Mouse (Mus musculus) heart, adult 18-20 months (tissue): ENCODE results near the gene 4930556J24Rik. TPM values are rescaled to one million over a fixed set of nuclear protein-coding genes. Genes with fewer than 3 reads are reported as not detected.
"Not testable (repeated sequence)": the region's sequence is repeated elsewhere in the genome, so short reads cannot be mapped to it uniquely, and the experiment has no call there.

ENCODE experiments used
- DNase-seq, 2 experiments: peaks; one replicate each; pipeline ENCODE4 v3.0.0; 2021 to 2022; ENCODE audit warnings: mixed read lengths in 1 of 2
- long read RNA-seq, 2 experiments: library from polyadenylated mRNA; stranded (forward); transcript quantifications; one replicate each; pipeline ENCODE4 v2.0.0; 2021
- total RNA-seq, 2 experiments: library from RNA; stranded (reverse); gene quantifications; 2 replicates each; pipeline ENCODE4 v1.2.3; 2021

4930556J24Rik gene
- total RNA-seq: not detected
- long read RNA-seq, experiment 1, partial matches to known transcripts: 0 of 2 reads
- long read RNA-seq, experiment 1, other reads (novel, unspliced or antisense): 2 of 2 reads
- long read RNA-seq, experiment 2, partial matches to known transcripts: 0 of 1 reads
- long read RNA-seq, experiment 2, other reads (novel, unspliced or antisense): 1 of 1 reads

GRCm38 (mm10) chr11:3976678-3977077, at the start of gene 4930556J24Rik:
Gene 4930556J24Rik (minus strand): TSS chr11:3976778.
- no peak for DNase-seq

DNA sequence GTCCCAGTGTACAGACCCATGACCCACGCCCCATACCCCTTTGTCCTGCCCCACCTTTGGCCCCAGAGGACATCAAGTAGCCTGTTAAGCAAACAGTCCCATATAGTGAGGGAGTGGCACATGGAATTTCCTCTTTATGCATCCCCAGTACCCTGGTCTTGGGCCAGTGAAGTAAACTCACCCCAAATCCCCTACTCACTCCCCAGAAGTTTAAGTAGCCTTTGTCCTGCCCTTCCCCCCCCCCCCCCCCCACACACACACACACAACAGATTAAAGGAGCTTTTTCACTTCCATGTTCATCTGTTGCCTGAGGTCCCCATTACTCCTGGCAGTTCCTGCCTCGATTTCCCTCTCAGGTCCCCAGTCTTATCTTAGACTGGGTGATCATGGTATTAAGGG, 46.7 kb upstream of the 4930556J24Rik start:
- DNase-seq: no peak

DNA sequence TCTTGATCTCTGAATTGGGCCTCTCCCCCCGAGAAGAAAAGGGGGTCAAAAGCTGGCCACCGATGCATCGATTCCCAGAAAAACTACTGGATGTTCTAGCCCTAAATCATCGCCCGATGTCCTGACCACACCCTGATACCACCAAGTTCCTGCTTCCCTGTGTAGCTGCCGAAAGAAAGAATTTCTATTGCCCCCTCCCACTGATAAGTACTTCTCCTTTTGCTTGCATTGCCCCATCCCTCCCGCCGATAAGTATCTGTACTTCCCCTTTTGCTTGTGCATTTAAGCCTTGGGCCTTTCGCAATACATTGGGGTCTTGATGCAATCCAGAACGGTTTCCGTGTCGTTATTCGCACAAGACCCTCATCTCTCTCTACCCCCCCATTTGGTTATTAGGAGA, 45.5 kb upstream of the 4930556J24Rik start:
- DNase-seq: not testable (repeated sequence)

GRCm38 (mm10) chr11:4015796-4016195, 39.2 kb upstream of the 4930556J24Rik start:
- DNase-seq: not testable (repeated sequence)

DNA sequence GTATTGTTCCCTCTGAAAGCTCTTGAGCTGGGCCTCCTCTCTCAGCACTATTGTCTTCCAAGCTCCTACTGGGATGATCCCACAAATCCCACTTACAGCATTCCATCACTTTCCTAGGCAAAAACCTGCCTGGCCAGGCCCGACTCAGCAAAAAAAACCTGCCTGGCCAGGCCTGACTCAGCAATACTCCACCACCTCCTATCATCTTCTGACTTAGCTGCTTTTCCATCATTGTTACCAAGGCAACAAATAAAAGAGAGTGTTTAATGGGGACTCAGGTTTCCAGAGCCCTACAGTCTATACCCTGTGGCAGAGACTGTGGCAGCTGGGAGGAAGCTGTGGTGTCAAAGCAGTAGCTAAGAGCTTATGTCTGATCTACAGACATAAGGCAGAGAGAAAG, 36.0 kb upstream of the 4930556J24Rik start:
- DNase-seq: no peak

GRCm38 (mm10) chr11:4006462-4006861, 29.9 kb upstream of the 4930556J24Rik start:
- DNase-seq: no peak

DNA sequence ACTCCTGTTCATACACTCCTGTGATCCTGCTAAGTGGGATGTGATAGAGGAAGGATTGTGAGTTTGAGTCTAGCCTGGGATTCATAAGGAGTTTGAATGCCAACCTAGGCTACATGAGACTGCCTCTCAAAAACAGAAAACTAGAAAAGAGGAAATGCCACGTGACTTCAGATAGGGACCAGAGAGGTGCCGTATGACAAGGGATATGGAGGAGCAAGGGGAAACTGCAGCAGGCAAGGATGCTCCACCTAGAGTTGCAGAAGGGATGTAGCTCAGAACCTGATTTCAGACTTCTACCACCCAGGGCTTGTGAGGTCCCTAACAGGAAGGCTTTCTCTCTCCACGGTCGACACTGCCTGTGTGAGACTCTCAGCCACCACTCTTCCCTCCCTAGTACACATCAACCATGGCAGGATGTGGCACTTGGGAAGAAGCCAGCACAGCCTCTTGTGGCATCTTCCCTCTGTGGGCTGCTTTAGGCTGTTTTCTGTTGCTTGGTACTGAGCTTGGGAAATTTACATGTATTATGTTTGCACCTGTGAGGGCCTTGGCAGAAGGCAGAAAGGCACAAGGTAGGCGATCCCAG, 28.7 kb upstream of the 4930556J24Rik start:
- no peak for DNase-seq

DNA sequence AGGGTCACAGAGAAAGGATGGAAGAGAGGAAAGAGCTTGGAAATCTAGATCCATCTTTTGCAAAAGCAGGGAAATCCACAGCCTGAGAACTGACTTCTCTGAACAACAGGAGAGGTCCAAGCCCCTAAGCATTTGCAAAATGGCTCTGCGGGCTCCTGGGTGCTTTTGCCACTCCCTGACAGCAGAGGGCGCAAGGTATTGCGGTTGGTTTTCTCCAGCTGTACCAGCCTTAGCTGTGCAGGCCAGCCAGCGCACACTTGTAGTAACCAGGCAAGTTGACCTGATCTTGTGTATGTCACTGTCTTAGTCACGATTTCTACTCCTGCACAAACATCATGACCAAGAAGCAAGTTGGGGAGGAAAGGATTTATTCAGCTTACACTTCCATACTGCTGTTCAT, 25.0 kb upstream of the 4930556J24Rik start:
- peak; percentile 36 to 72 for DNase-seq

DNA sequence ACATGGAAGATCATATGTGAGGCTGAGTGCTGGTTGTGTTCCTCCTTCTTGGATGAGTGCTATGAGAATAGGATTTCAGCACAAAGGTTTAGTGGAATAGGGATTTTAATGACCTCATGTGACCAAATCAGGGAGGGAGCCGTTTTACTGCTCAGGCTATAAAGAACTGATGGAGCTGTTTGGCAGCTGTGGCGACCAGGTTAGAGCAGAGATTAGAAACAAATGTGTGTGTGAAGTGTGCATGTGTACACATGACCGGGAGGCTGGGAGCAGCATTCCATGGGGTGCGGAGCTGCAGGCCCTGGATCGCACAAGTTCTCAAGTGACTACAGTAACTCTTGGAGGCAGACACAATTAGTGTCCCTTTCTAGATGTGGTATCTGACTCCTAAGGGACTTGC, 23.0 kb upstream of the 4930556J24Rik start:
- DNase-seq: no peak

GRCm38 (mm10) chr11:3997978-3998720, 21.6 kb upstream of the 4930556J24Rik start:
- no peak for DNase-seq

DNA sequence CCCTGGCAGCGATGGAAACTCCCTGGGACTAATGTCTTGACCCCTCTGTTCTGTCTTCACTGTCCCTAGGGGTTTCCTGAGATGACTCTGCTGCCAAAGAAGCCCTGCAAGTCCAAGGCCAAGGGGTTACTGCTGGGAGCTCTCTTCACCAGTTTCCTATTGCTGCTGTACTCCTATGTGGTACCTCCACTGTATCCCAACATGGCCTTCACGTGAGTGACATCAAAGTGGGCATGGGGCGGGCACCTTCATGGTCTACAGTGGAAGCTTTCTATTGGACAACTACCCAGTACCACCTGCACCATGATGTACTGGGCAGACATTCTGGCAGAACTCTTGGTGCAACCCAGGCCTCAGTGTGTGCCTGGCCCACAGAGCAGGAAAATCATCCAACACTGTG, 20.3 kb upstream of the 4930556J24Rik start:
- DNase-seq: no peak

DNA sequence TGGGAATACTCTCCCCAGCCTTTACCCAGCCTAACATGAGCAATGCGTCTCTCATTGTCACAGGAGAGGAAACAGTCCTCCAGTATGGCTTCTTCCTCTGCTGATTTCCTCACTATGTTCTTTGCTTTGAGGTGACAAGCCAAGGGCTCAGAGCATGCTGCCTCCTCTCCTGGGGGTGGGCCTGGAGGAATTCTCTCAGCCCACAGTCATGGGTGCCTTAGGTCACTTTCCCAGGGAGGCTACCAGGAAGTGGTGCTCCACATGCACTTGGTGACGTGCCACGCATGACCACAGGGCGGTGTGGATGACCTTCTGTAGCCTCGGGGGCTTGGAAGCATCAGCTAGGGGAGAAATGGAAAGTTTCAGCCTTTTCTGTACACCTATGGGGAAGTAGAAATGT, 18.9 kb upstream of the 4930556J24Rik start:
- no peak for DNase-seq

- no peak for DNase-seq
Measured at GRCm38 (mm10) chr11:3993914-3994313, 17.3 kb upstream of the 4930556J24Rik start.

GRCm38 (mm10) chr11:3993132-3993531, 16.6 kb upstream of the 4930556J24Rik start:
- DNase-seq: no peak

- DNase-seq: no peak
Measured at GRCm38 (mm10) chr11:3989748-3990147, 13.2 kb upstream of the 4930556J24Rik start.

DNA sequence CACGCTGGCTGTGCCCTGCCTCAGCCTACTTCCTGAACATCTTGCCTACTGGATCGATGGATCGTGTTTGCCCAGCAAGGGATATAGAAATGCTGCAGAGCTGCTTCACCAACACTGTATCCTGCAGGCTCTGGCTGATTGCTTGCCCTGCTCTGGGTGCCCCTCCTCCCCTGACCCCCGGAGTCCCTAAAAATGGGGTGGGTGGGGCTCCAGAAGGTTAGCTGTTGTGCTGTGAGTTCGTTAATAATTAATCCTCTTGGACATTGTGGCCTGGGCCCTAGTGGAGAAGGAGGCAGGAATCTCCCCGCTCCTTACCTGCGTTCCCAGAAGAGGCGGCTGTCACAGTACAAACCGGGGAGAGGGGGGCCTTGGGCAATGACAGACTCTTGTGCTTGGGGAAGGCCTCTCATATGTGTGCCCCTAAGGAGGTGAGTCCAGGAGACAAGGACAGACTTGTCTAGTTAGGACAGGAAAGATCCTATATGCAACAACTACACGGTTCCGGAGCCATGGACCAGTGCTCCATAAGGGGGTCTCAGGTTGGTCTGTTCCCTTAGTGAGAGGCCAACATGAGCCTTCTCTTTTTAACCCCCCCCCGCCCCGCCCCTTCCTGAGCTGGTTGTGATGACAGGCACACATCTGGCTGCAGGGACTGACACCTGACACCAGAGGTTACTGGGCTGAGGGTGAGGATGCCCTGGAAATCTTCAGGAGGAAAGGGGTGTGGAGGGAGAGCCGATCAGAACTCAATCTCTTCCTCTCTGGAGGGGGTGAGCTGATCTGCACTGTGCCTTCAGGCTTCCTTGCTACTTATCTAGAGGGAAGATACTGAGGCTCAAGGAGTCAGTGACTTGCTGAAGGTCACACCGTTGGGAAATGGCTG, 7.5 kb upstream of the 4930556J24Rik start:
- DNase-seq: no peak

- no peak for DNase-seq
Measured at GRCm38 (mm10) chr11:3983291-3983862, 6.8 kb upstream of the 4930556J24Rik start, which contains the start of gene Gal3st1. Gene Gal3st1 (plus strand): TSS chr11:3983636.

DNA sequence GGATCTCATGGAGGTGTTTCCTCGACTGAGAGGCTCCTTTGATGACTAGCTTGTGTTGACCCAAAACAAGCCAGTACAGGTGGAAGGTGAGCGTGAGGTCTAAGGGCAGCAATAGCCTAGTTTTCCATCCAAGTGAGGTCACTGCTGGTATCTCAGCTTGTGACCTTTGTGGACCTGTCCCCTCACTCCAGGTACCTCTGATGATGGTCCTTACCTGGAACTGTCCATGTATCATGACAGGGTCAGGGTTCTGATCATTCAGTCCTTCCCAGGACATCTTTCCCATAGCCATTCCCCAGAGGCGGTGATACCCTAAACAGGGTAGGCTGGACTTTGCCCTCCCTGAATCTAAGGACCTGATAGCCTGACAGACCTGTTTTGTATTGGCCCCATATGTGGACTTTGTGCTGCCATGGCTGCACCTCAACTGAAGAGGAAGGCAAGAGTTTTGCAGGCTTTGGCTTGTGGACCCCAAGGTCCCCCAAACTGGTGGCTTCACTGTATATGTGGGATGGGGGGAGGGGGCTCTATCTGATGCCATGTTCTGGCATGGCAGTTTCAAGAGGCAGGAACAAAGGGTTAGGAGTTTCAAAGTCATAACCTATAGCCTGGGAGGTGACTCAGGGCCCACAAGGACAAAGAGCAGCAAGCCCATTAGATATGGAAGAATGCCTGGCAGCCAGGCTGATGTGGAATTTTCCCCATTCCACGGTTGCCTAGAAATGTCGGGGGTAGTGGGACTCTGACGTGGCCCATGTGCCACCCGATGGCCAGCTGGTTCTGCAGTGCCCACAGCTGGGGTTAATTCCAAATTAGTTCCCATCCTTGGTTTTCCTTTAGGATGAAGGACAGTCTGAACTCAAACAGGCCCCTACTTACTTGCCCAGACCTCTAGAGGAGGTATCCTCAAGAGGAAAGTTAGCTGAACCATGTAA, 6.0 kb upstream of the 4930556J24Rik start:
- DNase-seq: no peak

- DNase-seq: no peak
Measured at GRCm38 (mm10) chr11:3981536-3981935, 5.0 kb upstream of the 4930556J24Rik start.

DNA sequence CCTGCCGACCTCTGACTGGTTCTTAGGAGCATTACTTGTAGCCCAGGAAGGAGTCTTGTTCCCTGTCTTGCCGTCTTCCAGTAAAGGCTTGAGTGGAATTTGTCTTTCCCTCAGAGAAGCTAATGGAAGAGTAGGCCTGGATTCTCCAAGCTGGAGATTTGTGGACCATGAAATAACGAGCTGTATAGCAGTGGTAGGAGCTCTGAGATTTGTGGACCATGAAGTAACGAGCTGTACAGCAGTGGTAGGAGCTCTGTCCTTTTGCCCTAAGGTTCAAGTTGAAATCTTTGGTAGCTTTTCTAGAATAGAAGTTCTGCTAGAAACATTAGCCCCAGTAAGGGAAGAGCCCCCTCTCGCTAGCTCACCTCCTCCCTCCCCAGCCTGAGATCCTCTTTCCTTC, 1.8 kb upstream of the 4930556J24Rik start:
- no peak for DNase-seq

DNA sequence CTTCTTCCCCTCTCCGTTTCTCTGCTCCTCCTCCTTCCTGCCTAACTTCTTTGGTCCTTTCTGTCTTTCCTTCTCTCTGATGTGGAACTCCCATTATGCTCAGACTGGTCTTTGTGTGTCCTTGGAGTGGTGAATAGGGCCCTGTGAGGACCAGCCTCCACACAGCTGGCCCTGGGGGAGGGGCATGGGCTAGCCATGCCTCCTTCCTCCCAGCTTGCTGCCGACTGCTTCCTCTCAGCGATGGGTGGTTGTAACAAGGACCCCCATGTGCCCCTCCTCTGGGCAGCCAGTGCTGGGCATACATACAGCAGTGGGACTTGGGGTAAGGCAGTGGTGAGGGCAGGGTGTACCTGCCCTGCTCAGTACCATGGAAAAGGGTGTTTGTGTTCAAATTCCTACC, 2.3 kb downstream of the 4930556J24Rik start:
- no peak for DNase-seq
